Mouse (Mus musculus) G1E (cell line): ENCODE data around the gene Tnnt2.

Source experiments
- CTCF ChIP-seq: IDR thresholded peaks from 2 replicates; pipeline ENCODE4 v1.5.1; 2012; ENCODE audit warnings: low read depth, low read length, inconsistent platforms, mixed read lengths
- GATA1 ChIP-seq: IDR thresholded peaks from 2 replicates; pipeline ENCODE4 v1.6.1; 2012; ENCODE audit warnings: borderline replicate concordance, low read length, inconsistent platforms, mixed read lengths
- POLR2AphosphoS5 ChIP-seq: IDR thresholded peaks from 2 replicates; pipeline ENCODE4 v1.6.1; 2012; ENCODE audit warnings: low read depth, low read length, inconsistent platforms; ENCODE audit not compliant: insufficient replicate concordance
- TAL1 ChIP-seq: conservative IDR thresholded peaks from 2 replicates; pipeline ENCODE4 v1.6.1; 2012; ENCODE audit warnings: low read depth, low read length, inconsistent platforms, mixed read lengths

DNA sequence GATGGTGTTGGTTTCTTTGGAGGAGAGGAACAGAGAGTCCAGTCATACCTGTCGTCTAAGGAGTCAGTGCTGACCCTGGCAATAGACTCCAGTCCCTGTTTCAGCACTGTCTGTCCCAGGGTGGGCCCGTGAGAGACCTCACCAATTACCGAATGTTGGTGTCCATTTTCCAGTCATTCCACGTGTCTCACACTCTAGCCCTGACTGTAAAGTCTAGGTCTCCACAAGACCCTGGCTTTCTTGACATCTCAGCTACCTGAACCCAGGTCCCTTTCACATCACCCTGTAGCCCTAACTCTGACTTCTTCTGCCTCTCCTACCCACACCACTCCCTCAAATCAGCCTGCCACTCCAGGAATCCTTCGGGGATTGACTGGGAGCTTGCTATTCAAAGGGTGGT, 26.4 kb downstream of the Tnnt2 start:
- no peak for TF ChIP-seq CTCF
- no peak for TF ChIP-seq GATA1
- no peak for TF ChIP-seq POLR2AphosphoS5
- TF ChIP-seq TAL1: no peak
